Mouse (Mus musculus): Measurements from ENCODE around the gene Sp6. TPM values are rescaled to one million over a fixed set of nuclear protein-coding genes. Genes with fewer than 3 reads are reported as not detected.

Gene Sp6
- total RNA-seq, 2 experiments from 2014 or later: 0.09 to 0.14 TPM

DNA sequence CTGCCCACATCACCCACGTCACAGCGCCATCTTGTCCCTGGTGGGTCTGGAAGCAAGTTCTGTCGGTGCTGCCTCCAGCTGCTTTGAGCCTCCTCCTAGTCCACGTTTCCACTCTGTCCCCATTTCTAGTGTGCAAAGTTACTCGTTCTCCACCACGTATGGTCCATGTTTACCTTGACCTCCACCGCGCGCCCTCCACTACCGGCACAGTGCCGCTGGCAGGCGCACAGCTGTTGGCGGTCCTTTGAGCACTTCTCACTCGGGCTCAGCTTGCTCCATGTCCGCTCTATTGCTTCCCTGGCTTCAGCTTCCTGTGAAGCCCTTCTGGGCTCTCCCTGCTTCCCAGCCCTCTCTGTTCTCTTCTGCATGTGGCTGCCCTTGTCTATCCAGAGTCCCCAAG is 31.7 kb upstream of the Sp6 start:
- no peak for DNase-seq (ENCODE audit: low spot score)

DNA sequence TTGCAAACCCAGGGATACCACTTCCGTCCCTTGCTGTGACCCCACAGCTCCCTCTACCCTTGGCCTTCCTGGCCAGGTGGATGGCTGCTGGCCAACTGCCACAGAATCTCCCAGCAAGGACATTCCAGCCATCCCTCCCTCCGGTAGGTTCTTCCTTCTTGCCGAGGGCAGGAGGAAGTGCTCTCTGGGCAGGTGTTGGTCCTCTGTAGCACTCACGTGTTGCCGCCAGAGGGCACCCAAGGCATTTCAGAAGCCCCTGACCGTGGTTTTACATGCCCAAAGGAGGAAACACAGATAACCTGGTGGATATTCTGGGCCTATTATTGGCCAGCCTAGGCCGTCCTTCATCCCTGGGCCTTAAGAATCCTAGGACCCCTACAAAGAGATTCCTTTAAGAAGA is 30.8 kb upstream of the Sp6 start:
- DNase-seq (ENCODE audit: low spot score): peak; percentile 78

DNA sequence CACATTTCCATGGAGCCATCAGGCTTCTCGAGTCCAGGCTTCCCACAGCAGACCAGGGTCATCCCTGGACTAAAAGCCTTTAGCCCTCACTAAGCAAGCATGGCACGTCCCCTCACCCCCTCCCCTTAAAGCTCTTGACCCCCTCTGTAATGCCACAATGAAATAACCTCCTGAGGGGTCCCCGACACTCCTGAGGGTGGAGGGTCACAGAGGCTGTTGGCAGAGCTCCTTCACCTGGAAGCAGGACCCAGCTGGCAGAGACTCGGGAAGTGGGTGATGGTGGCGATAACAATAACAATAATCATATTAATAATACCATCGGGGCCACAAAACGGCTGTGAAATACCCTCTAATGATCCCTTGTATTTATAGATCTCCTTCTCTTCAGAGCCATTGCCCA is 30.3 kb upstream of the Sp6 start, which contains the start of gene Sp2:
Sp2 (minus strand) TSS at position 101 of the 400 bp plus-strand sequence.
- no peak for DNase-seq (ENCODE audit: low spot score)

DNA sequence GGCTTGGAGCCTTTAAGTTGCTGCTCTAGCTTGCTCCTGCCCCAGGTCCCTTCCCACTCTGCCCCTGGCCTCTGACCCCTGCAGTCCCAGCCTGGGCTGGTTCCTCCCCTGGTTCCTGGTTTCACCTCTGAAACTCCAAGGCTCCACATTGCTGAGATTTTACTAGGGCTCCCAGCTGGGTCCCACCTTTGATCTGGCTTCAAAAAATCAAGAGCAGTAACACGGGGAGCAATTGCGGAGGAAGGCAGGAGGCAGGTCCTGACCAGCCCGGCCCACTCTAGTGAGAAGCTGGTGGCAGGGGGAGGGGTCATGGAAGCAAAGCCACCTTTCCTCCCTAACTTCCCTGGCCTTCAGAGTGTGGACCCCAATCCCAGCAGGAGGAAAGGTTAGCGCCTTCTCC is 28.3 kb upstream of the Sp6 start:
- no peak for DNase-seq (ENCODE audit: low spot score)

DNA sequence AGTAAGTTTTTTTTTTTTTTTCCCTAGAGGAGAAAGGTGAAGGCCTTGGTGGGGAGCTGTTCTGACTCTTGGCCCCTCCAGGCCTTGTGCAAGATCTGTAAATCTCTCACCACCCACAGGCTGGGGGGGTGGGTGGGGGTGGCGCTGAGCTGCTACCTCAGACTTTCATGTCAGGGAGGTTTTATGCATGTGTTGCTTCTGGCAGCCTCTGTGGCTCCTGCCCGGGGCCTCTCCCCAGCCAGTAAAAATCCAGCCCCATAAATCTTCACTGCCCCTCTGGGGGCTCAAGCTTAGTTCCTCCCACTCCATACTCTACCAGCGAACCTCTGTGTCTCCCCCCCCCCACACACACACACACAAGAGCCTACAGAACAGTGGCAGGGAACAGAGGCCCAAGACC is 26.7 kb upstream of the Sp6 start:
- no peak for DNase-seq (ENCODE audit: low spot score)

DNA sequence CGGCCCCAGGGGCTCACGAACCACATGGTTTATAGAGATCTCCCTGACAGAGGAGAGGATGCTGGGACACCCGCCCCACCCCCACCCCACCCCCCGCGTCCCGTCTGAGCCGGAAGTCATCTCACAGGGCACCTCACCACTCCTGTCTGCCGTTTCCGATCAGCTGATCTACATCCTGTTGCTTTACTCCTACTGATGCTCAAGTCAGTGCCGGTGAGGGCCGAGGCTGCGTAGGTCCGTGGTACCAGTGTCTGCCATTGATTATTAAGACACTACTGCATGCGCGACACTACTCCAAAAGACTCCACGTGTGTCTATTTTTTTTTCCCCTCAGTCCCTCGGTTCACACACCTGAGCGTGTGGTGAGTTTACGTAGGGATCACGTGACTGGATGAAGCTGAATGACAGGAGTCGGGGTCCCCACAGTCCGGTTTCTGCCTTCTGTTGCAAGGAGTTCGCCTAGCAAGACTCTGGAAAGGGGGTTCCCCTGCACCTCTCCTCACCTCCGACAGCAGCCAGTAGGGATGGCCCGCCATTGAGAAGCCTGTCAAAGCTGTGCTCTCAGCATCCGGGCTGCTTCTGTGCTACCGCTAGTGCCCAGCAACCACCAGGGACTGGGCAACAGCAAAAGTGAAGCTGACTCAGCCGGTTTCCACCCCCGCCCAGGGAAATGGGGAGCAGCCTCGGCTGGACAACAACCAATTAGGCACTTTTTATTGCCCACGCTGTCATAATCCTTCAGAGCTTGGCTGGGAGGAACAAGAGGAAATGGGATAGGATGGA is 25.1 kb upstream of the Sp6 start:
- DNase-seq (ENCODE audit: low spot score): no peak

DNA sequence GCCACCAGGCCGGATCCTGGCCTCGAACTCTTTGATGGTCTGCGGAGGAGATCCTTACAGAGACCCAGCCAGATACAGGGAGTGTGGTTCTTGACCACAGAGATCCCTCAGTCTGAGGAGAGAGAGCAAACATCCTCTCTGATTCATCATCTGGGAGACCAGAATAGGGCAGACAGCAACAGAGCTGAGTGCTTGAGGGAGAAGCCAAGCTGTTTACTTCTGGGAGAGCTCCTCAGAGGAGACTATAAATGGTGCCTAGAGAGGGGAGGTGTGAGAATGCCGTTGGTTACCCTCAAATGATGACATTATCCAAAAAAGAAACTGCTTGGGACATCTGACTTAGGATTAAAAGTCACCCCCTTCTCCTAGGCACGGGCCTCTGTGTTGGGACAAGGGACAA is 21.7 kb upstream of the Sp6 start:
- no peak for DNase-seq (ENCODE audit: low spot score)

DNA sequence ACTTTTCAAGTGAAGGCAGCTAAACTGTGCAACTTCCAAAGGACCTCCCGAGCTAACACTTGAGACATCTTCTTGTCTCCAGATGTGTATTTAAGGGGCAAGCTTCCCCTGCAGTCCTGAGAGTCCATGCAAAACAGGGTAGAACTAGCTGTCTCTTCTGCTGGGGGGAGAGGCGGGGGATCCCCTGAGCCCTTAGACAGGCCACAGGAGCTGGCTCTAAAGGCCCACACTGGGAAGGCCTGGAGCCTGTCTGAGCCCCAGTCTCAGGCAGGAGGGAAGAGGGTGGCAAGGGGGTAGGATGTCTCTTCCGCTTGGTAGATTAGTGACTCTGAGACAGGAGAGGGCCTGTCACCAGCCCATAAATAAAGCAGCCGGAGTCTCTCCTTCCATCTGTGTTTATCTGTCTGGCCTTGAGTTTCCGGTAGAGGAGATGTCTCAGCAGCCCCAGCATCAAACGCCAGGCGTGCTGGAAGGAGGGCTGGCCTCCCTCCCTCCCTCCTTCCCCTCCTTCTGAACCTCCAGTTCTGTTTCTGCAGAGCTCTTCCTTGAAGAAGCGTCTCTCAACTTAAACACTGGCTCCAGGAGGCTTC is 20.4 kb upstream of the Sp6 start:
- DNase-seq (ENCODE audit: low spot score): no peak

DNA sequence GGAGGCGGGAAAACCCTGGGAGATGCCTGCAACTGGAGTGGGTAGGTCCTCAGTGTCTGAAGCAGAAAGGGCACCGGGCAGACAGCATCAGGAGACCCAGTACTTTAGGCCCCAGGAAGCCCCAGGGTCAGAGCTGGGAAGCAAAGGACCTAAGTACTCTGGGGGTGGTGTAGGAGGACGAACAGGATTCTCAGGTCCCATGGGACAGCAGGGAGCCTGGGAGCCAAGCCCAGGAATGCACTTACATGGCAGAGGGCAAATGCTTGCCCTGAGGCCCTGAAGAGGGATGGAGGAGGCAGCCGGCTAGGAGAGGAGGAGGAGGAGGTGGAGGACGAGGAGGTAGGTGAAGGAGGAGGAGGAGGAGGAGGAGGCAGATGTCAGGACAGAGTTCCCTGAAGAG is 18.2 kb upstream of the Sp6 start:
- no peak for DNase-seq (ENCODE audit: low spot score)

DNA sequence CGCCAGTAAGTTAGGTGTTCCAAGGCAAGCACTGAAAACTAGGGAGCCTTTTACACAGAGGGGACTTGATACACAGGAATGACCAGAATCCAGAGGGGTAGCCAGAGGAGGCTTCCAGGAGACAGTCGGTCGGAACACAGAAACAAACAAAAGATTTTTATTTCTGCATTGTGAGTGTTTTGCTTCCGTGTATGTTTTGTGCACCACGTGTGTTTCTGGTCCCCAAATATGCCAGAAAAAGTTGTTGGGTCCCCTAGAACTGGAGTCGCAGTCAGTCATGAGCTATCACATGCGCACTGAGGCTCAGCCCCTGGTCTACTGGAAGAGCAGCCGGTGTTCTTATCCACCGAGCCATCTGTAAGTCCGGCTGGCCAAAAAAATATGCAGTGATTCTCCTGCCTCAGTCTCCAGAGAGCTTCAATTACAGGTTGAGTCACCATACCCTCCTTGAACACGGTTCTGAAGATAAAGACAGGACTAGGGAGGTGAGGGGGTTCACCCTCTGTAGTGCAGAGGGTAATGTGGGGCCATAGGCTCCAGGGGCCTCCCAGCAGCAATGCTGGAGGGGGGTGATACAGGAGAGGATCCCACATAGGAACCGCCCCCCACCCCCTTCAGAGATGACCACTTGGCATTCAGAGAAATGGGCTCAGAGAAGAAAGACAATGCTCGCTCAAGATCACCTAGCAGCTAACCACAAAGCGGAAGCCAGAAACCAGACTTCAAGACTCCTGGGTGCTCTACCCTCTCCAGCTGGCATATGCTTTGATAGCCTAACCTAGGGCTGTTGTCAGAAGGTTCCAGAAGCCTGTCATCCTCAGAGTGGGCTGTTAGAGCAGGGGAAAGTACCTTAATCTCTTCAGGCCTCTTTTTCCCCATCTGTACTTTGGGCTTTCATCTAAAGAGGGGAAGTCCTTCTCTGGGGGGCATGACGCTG is 17.1 kb upstream of the Sp6 start:
- no peak for DNase-seq (ENCODE audit: low spot score)

DNA sequence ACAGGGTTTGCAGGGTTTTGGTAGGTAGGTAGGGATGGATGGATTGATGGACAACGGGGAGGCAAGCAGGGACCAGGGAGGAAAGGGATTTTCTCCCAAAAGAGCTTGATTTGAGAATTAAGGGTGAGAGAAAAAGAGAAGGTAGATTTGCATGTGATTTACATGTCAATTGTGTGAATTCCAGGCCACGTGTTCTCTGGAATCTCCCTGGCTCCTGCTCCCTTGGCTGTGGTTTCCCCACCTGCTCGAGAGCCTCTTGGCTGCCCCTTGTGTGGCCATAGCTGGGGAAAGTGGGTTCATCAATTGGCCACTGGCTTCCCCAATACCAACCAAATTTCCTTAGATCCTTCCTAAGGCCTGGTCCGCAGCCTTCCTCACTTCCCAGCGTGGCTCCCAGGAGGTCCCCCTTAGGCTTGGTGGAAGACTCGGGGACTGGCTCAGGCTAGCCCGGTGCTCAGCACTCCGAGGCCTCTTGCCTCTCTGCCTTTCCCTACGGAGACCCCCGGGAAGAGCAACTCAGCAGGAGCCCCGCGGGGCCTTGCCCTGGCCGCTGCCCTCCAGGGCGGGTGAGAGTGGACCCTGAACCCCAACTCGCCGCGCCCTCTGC is 16.3 kb upstream of the Sp6 start:
- no peak for DNase-seq (ENCODE audit: low spot score)

DNA sequence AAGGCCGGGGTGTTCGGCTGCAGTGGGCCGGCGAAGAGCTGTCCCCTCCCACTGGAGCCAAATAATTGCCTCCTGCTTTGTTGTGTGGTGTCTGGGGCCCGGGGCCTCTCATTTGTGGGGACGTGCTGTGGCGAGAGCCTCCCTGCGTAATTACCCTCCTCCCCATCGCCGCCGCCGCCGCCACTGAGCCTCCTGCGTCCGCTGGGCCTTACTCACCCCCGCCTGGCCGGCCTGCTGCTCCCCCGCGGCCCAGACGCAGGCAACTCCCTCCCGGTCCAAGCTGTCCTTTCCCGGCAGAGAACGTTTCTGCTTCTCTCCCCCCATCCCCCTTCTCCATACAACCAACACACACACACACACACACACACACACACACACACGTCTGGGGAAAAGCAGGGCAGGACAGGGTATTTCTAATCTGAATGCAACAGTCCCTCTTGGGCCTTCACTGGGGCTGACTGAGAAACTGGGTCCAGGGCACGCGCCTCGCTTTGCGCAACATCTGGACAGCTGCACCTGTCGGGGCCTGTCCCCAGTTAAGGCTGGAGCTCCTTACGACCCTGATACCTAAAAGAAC is 15.7 kb upstream of the Sp6 start:
- DNase-seq (ENCODE audit: low spot score): peak; percentile 19

DNA sequence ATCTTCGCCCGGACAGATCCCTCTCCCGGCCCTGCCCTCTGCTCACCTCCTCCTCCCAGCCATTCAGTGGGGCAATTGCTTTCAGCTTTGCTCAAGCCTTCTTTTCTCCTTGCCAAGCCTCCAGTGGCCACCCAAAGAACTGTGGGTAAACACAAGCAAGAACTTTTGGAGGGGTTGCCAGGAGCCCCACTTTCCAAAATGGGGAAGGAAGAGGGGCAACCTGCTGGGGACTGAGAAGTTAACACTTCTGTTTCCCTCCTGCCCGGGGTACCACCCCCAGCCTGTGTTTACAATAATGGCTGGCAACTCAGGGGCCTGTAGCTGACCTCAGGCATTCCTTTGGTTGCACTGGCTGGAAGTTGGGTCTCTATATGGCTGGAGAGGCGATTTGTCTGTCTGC is 10.0 kb upstream of the Sp6 start:
- no peak for DNase-seq (ENCODE audit: low spot score)

DNA sequence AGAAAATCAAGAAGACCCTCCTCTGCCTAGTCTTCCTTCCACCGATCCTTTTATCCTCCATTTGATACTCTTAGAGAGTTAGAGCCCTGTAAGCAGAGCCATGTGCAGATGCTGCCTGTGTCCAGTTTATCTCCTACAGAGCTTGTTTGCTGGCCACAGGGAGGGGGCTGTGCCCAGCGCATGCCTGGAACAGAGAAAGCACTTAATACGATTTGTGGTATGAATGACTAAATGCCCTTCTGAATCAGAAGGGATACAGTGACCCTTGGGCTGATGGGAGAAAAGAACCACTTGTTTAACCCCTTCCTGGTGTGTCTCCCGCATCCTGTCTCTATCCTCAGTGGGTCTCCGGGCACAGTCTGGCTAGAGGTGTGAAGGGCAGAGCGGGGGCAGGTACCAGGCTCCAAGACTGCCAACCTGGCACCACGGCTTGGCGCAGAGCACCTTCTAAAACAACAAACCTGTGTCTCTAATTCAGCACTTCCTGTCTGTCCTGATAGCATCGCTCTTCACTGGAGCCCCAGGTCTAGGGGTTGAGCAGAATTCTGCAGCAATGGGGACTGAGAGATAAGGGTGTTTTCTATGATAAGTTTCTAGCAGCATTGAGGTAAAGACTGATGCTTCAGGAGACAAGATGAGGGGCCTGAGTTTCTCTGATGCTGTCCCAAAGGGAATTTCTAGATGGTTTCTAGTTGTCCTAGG is 6.0 kb upstream of the Sp6 start:
- no peak for DNase-seq (ENCODE audit: low spot score)

DNA sequence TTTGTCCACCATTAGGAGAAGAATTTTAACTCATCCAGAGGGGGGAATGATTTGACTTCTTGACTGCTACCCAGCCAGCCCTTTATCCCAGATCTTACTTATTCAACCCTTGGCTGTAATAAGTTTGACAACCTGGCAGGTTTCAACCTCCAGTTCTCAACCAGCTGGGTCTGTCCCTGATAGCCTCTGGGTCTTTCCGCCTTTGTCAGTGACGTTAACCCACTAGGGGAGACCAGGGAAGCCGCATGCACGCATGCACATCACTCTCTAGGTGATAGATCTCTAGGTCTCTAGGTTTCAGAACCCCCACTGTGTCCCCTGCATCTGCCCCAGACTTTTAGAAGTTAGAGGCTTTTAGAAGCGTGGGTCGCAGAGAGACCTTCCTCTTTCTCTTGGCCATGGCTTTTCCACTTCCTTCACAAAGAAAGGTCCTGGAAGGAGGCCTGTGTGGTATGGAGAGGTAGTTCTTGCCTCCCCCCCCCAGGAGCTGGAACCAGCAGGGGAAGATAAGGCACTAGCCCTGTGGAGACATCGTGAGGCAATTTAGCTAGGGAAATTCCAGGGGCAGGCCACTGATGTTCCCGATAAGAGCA is 3.9 kb upstream of the Sp6 start:
- DNase-seq (ENCODE audit: low spot score): no peak

DNA sequence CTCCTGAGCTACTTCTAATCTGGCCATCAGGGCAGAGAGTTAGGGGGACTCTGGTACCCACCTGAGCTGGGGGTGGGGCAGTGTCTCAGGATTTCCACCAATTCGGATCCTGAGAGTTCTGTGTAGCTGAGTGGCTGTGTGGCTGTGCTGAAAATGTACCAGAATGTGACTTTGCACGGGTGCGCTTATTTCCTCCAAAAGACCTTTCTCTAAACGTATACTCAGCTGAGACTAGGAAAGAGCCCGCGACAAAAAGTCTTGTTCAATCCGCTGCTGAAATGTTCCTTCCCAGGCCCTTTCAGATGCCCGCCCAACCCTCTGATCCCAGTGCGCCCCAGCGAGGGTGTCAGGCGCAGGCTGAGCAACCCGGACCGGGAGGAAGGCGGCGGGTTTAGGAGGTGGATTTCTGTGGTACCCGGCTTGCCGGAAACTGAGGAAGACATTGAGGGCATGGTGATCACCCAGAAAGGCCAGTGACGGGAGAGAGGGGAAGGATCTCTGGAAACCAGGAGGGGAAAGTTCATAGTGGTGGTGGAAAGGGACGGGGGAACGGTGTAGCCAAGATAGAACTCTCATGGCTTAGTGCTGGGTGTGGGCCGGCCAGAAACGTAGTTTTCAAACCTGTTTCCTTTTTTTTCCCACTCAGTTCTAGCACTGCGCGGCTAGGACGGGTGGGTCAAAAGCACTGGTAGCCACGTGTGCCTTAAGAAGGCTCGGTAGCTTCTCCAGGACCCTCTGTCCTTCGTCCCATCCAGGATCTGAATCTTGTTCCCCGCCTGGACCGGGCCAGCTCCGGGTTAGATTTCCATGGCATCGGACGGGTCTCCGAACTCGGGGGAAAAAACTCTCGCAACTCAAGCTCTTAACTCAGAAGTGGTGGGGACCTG is 4.7 kb downstream of the Sp6 start:
- DNase-seq (ENCODE audit: low spot score): no peak

DNA sequence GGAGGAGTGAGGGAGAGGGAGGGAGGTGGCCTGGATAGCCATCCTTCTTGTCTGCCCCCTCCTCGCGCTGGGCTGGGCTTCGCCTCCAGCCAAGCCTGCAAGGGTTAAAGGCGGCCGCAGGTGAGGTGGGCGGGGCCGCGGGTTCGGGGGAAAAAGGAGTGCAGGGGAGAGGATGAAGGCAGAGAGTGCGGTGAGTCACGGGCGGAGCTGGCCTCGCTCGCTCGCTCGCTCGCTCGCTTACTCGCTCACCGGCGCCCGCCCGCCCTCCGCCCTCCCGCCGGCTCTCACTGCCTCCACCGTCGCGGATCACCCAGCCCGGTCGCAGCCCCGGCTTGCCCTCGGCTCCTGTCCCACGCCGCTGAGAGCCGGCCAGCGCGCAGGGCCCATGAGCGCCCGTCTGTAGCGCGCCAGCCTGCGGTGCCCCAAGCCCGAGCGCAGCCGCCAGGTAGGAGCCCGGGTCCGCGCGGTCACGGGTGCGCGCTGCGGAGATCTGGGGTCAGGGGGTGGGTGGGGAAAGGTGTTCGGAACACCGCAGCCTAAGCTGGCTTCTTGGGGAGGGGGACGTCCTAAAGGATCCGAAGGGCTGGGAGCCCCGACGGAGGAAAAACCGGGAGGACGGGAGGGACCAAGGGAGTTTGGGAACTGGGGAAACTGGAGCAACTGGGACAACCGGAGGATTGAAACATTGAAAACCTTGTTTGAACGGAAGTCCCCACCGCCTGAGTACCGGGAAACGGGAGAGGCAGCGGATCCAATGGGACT is 5.6 kb downstream of the Sp6 start:
- DNase-seq (ENCODE audit: low spot score): no peak

DNA sequence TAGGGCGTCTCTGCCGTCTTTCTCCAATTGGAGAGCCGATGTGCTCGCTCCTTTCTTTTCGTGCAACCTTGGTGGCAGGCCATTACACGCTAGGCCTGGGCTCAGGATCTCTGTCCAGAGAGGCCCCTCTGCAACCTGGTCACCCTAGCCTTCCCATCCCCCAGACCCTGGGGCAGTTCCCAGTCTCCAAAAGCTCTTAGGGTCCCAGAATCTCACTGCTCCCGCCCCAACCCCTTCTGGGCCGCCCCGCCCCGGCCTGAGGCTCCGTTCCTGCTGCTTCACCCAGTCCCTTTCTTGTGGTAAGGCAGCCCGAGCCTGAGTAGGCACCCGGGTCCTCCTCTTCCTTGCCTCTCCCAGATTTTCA is 6.1 kb downstream of the Sp6 start:
- DNase-seq (ENCODE audit: low spot score): no peak
